Mouse (Mus musculus): ENCODE results near the gene Tceal3.
"Not testable (repeated sequence)": the region's sequence is repeated elsewhere in the genome, so short reads cannot be mapped to it uniquely, and the experiment has no call there.

The Tceal3 gene

DNA sequence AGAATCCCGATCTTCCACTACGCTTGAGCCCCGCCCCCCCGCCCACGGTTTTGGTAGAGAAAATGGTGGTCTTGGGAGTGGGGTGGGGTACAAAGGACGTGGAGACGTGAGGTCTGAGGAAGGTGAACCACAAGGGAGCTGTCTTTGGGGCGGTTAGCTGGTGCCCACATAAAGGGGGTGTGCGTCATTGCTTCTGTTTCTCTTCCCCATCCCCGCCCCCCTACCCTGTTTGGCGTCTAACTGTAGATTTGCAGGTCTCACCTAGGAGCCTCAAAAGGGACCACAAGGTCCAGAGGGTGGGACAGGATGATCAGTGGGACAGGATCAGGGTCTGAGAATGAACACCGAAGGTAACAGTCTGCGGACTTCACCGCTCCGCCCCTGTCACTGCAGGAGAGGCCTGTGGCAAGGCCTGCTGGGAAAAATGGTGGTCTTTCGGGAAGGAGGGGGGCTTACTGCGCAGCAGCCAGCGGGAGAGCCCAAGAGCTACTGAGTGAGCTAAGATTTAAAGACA, 117.6 kb downstream of the Tceal3 start:
- DNase-seq, result peak; percentile 1 to 10

DNA sequence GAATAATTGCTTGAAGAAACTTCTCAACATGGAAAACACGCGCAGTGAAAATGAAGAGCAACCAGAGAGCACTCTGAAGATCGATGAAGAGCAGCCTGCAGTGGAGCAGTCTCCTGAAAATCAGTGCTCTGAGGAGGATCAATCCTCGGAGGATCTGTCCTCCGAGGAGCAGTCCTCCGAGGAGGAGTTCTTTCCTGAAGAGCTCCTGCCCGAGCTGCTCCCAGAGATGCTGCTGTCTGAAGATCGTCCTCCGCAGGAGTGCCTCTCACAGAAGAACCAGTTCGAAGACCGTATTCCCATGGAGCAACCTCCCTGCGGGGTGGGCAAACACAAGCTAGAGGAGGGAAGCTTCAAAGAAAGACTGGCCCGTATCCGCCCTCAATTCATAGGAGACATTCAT, 118.1 kb downstream of the Tceal3 start:
- no peak for DNase-seq

- not testable (repeated sequence) for DNase-seq
Observed at GRCm38 (mm10) chrX:136714742-136715474, 124.3 kb downstream of the Tceal3 start.
